Mouse (Mus musculus) hindbrain, embryonic 13.5 days (tissue): ENCODE data around the gene Stip1. TPM values are rescaled to one million over a fixed set of nuclear protein-coding genes. Genes with fewer than 3 reads are reported as not detected.
"Not testable (repeated sequence)": the region's sequence is repeated elsewhere in the genome, so short reads cannot be mapped to it uniquely, and the experiment has no call there.

ENCODE experiments used
- ATAC-seq: fragments of 200-750 bp; cut with Nextera tagmentation; 2 replicates; pipeline ENCODE4 v1.8.0; 2017; ENCODE audit warnings: moderate TSS enrichment; ENCODE audit not compliant: low FRiP score
- H3K27ac ChIP-seq: fragments of 300-500 bp; sonication (generic); 2 replicates; pipeline ENCODE4 v1.5.1; 2015; ENCODE audit warnings: inconsistent platforms, mild to moderate bottlenecking, moderate library complexity
- H3K27me3 ChIP-seq: fragments of 300-500 bp; sonication (generic); 2 replicates; pipeline ENCODE4 v1.6.1; 2015; ENCODE audit warnings: mild to moderate bottlenecking, inconsistent platforms
- H3K36me3 ChIP-seq: fragments of 300-500 bp; sonication (generic); 2 replicates; pipeline ENCODE4 v1.6.1; 2015; ENCODE audit warnings: mild to moderate bottlenecking, inconsistent platforms
- H3K4me1 ChIP-seq: fragments of 300-500 bp; sonication (generic); replicated peaks from 2 replicates; pipeline ENCODE4 v1.6.1; 2015; ENCODE audit warnings: inconsistent platforms
- H3K4me2 ChIP-seq: fragments of 300-500 bp; sonication (generic); 2 replicates; pipeline ENCODE4 v1.6.1; 2015; ENCODE audit warnings: inconsistent platforms, mild to moderate bottlenecking, moderate library complexity
- H3K4me3 ChIP-seq: fragments of 300-500 bp; sonication (generic); 2 replicates; pipeline ENCODE4 v1.5.1; 2015; ENCODE audit warnings: mild to moderate bottlenecking, inconsistent platforms
- H3K9ac ChIP-seq: fragments of 300-500 bp; sonication (generic); 2 replicates; pipeline ENCODE4 v1.6.1; 2015; ENCODE audit warnings: mild to moderate bottlenecking, inconsistent platforms
- H3K9me3 ChIP-seq: fragments of 300-500 bp; sonication (generic); 2 replicates; pipeline ENCODE4 v1.6.1; 2016; ENCODE audit warnings: inconsistent platforms
- WGBS: fragments of 180-500 bp; shearing (Covaris S2); methylation state at CpG from one replicate; pipeline ENCODE4 v1.1.7; 2015; 5-methylcytosine and 5-hydroxymethylcytosine counted together
- polyA plus RNA-seq: library from polyadenylated mRNA; unstranded; fragments of >200 nt; fragmentation: Nextera tagmentation; extraction: Ambion mirVana; gene quantifications from 2 replicates; pipeline ENCODE4 v1.2.1, GENCODE M21; 2015

Gene Stip1
- polyA plus RNA-seq = 233 and 239 TPM in 2 replicates

GRCm38 (mm10) chr19:7039841-7040636 is at the start of gene Stip1:
TSS of gene Stip1 (minus strand) at chr19:7039967.
- no peaks in the 10 kb centered on the region for H3K27me3 ChIP-seq
- peak within 1 kb of the TSS; percentile 81 for H3K4me2 ChIP-seq
- under 1% methylated on average over 45 of the region's 49 CpGs for WGBS
- peaks cover 39% of the 10 kb centered on the region for H3K4me1 ChIP-seq
- H3K9me3 ChIP-seq = no peaks in the 10 kb centered on the region
- ATAC-seq = peak; percentile 99
- H3K36me3 ChIP-seq = peaks cover 13% of the 10 kb centered on the region
- peak within 1 kb of the TSS; percentile 96 for H3K27ac ChIP-seq
- H3K9ac ChIP-seq = peak within 1 kb of the TSS; percentile 96
- H3K4me3 ChIP-seq = peak within 1 kb of the TSS; percentile 92

DNA sequence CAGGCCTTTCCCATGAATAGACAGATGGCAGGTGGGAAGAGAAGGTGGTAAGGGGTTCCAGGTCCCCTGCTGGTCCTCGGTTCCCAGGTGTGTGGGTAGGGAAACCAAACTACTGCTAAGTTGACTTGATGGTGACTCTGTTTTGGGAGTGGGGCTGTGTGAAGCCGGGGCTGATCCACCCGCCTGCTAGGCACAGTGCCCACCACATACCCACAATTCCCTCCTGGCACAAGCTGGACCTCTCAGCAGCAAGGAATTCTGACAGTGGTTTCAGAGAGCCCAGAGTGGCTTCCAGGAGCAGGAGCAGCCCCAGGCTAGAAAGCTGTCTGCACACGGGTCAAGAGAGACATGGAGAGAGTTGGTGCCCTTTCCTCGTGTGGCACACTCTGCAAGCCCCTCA is 49.3 kb upstream of the Stip1 start:
- ATAC-seq = no peak
- Histone ChIP-seq H3K4me3 (no peak overlapping the region), H3K27me3 (peaks cover 37% of the 10 kb centered on the region), H3K4me1 (peaks cover 83% of the 10 kb centered on the region), H3K4me2 (no peak overlapping the region), H3K27ac (no peak overlapping the region), H3K9me3 (no peaks in the 10 kb centered on the region), H3K36me3 (no peaks in the 10 kb centered on the region), H3K9ac (no peak overlapping the region)
- 60% methylated on average over 5 of the region's 5 CpGs for WGBS

- Histone ChIP-seq H3K4me2 (no peak overlapping the region), H3K36me3 (no peaks in the 10 kb centered on the region), H3K27ac (no peak overlapping the region), H3K4me1 (peaks cover 83% of the 10 kb centered on the region), H3K27me3 (peaks cover 37% of the 10 kb centered on the region), H3K4me3 (no peak overlapping the region), H3K9me3 (no peaks in the 10 kb centered on the region), H3K9ac (peak overlapping the region; percentile 26; the same call in 1 of the 2 replicates)
- no peak for ATAC-seq
- 15% methylated on average over 9 of the region's 9 CpGs for WGBS
Observed at GRCm38 (mm10) chr19:7088558-7088957, 48.8 kb upstream of the Stip1 start.

DNA sequence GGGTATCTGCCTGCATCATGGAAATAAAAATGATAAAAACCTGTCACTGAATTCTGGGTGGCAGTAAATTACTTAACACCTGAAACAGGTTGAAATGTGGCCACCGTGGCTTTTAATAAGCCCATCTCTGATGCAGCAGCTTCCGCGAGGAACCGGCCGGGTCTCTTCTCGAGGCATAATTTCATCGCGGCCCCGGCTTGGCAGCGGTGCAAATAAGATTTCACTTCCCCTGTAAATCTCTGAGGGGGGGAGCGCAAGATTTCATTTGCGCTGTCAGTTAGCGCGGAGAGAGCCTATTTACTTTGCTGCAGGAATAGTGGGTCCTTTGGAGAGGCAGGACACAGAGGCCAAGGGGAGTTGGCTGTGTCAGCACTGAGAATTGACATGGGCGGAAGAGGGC is 45.0 kb upstream of the Stip1 start:
- 0 out of 2 replicates have a peak overlapping the region, but pooled peaks have one; percentile 53 for H3K9ac ChIP-seq
- 49% methylated on average over 15 of the region's 15 CpGs for WGBS
- H3K4me1 ChIP-seq = peaks cover 59% of the 10 kb centered on the region
- no peak overlapping the region for H3K4me2 ChIP-seq
- H3K4me3 ChIP-seq = no peak overlapping the region
- no peak for ATAC-seq
- H3K36me3 ChIP-seq = no peaks in the 10 kb centered on the region
- no peaks in the 10 kb centered on the region for H3K9me3 ChIP-seq
- H3K27ac ChIP-seq = peak overlapping the region; percentile 26; the same call in 1 of the 2 replicates
- peaks cover 42% of the 10 kb centered on the region for H3K27me3 ChIP-seq

DNA sequence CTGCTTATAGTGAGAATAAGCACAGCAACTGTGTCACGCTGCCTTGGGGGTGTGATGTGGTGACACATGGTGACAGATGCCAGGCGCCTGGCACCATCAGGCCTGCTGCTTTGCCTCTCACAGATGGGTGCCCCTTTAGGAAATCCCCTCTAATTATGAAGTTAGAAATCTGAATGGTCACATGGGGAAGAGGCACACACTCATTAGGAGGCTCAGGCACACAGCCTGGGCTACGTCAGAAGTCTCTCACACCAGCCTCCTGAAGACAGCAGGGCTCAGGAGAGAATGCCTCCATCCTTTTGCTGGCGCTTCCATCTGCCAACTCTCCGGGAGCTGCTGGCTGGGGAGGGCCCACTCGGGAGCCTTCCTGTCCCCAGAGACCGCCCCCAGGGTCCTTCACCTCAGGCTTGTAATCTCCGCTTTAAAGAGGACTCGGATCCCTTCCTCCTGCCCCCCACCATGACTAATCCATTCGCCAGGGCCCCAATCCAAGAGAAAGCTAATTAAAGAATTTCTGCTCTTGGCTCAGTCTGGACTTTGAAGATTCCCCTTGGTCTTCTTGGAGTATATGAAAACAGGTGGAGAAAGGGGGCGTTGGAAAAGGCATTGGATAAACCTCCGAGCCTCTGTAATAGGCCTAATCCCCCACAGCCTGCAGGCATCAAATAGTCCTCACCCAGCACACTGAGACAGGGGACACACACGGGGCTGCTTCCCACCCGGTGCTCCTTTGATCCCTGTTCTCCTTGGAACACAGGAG is 43.4 kb upstream of the Stip1 start:
- H3K9ac ChIP-seq = peak overlapping the region; percentile 35; the same call in 1 of the 2 replicates
- peak; percentile 33 for ATAC-seq
- H3K27me3 ChIP-seq = peaks cover 55% of the 10 kb centered on the region

GRCm38 (mm10) chr19:7081516-7082266 is 41.9 kb upstream of the Stip1 start:
- Histone ChIP-seq H3K4me2 (no peak overlapping the region), H3K9me3 (no peaks in the 10 kb centered on the region), H3K4me1 (peaks cover 54% of the 10 kb centered on the region), H3K4me3 (no peak overlapping the region), H3K27me3 (peaks cover 54% of the 10 kb centered on the region), H3K9ac (no peak overlapping the region), H3K27ac (no peak overlapping the region), H3K36me3 (no peaks in the 10 kb centered on the region)
- WGBS = 82% methylated on average over 7 of the region's 7 CpGs
- ATAC-seq = no peak

More for the DNA sequence above, 43.4 kb upstream of the Stip1 start:
- Histone ChIP-seq H3K9me3 (no peaks in the 10 kb centered on the region), H3K4me2 (no peak overlapping the region), H3K4me3 (no peak overlapping the region), H3K4me1 (peaks cover 53% of the 10 kb centered on the region), H3K27ac (peak overlapping the region; percentile 36; the same call in 1 of the 2 replicates), H3K36me3 (no peaks in the 10 kb centered on the region)
- 30% methylated on average over 14 of the region's 14 CpGs for WGBS

GRCm38 (mm10) chr19:7078271-7078670 is 38.5 kb upstream of the Stip1 start:
- WGBS = 87% methylated on average over 7 of the region's 7 CpGs

DNA sequence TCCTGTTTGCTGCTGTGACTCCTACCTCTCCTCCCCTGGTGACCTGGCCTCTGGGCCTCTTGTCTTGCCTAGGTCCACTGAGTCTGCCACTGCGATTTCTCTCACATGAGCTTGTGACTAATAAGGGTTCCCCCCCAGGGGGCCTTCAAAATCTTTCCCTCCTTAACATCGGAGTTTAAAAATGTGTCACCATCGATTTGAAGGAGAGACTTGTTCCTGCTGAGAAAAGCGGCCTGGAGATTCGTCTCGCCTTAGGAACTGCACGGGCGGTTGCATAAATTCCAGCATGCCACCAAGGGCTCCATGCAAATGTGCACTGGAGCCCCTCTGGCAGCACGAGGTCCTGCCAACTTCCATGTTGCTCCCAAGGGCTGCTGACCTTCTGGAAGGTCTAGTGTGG is 37.9 kb upstream of the Stip1 start:
- no peaks in the 10 kb centered on the region for H3K36me3 ChIP-seq
- H3K4me2 ChIP-seq = no peak overlapping the region
- no peak overlapping the region for H3K4me3 ChIP-seq
- no peak overlapping the region for H3K9ac ChIP-seq
- ATAC-seq = no peak
- no peaks in the 10 kb centered on the region for H3K9me3 ChIP-seq
- H3K27ac ChIP-seq = no peak overlapping the region
- WGBS = 38% methylated on average over 9 of the region's 9 CpGs
- peaks cover 46% of the 10 kb centered on the region for H3K4me1 ChIP-seq
- H3K27me3 ChIP-seq = peaks cover 64% of the 10 kb centered on the region

More at GRCm38 (mm10) chr19:7078271-7078670, 38.5 kb upstream of the Stip1 start:
- ATAC-seq = no peak
- Histone ChIP-seq H3K27ac (no peak overlapping the region), H3K9me3 (no peaks in the 10 kb centered on the region), H3K36me3 (no peaks in the 10 kb centered on the region), H3K4me3 (no peak overlapping the region), H3K9ac (no peak overlapping the region), H3K27me3 (peaks cover 58% of the 10 kb centered on the region), H3K4me1 (peaks cover 44% of the 10 kb centered on the region), H3K4me2 (no peak overlapping the region)

- peaks cover 73% of the 10 kb centered on the region for H3K27me3 ChIP-seq
- 86% methylated on average over 11 of the region's 11 CpGs for WGBS
- not testable (repeated sequence) for ATAC-seq
Observed at GRCm38 (mm10) chr19:7075336-7075735, 35.6 kb upstream of the Stip1 start.

GRCm38 (mm10) chr19:7073997-7074781 is 34.4 kb upstream of the Stip1 start:
- H3K4me1 ChIP-seq = peaks cover 64% of the 10 kb centered on the region
- peaks cover 65% of the 10 kb centered on the region for H3K27me3 ChIP-seq
- no peak overlapping the region for H3K4me3 ChIP-seq
- H3K36me3 ChIP-seq = no peaks in the 10 kb centered on the region
- H3K27ac ChIP-seq = peak overlapping the region; percentile 58
- no peaks in the 10 kb centered on the region for H3K9me3 ChIP-seq
- ATAC-seq = no peak
- H3K9ac ChIP-seq = no peak overlapping the region; the same call in 1 of the 2 replicates
- no peak overlapping the region for H3K4me2 ChIP-seq
- WGBS = 38% methylated on average over 12 of the region's 12 CpGs

More at GRCm38 (mm10) chr19:7075336-7075735, 35.6 kb upstream of the Stip1 start:
- not testable (repeated sequence) for H3K4me2 ChIP-seq, H3K9me3 ChIP-seq, H3K27ac ChIP-seq, H3K9ac ChIP-seq, H3K36me3 ChIP-seq, H3K4me3 ChIP-seq
- H3K4me1 ChIP-seq = peaks cover 64% of the 10 kb centered on the region

DNA sequence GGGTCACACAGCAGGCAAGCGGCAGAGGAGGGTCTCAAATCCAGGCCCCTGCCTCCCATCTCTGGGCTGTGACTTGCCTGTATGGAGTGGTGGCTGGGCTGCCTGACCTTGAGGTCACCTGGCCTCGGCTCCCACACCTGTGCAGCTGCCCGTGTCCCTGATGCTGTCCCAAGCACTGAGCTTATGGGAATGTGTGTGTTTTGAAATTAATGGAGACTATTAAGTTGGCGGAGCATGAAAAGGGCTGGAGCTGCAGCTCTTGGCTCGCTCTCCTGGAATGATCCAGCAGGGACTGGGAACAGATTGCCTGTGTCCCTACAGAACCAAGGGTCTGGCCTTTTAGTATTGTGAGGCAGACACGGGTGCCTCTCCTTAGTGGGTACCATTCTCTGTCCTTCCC is 32.5 kb upstream of the Stip1 start:
- H3K4me2 ChIP-seq = no peak overlapping the region
- no peaks in the 10 kb centered on the region for H3K36me3 ChIP-seq
- no peak overlapping the region for H3K27ac ChIP-seq
- H3K27me3 ChIP-seq = peaks cover 53% of the 10 kb centered on the region
- 62% methylated on average over 6 of the region's 6 CpGs for WGBS
- H3K4me1 ChIP-seq = peaks cover 71% of the 10 kb centered on the region
- no peak overlapping the region for H3K4me3 ChIP-seq
- ATAC-seq = no peak
- no peaks in the 10 kb centered on the region for H3K9me3 ChIP-seq
- H3K9ac ChIP-seq = no peak overlapping the region
